Mouse (Mus musculus) kidney, postnatal 36 days (tissue): ENCODE data around the gene Sh3bp2.
"Not testable (repeated sequence)": the region's sequence is repeated elsewhere in the genome, so short reads cannot be mapped to it uniquely, and the experiment has no call there.

Experiments used
- DNase-seq, 2 experiments: peaks; one replicate each; pipeline ENCODE4 v3.0.0; 2021 to 2022; ENCODE audit warnings: mixed read lengths in 2 of 2

Sh3bp2 gene

DNA sequence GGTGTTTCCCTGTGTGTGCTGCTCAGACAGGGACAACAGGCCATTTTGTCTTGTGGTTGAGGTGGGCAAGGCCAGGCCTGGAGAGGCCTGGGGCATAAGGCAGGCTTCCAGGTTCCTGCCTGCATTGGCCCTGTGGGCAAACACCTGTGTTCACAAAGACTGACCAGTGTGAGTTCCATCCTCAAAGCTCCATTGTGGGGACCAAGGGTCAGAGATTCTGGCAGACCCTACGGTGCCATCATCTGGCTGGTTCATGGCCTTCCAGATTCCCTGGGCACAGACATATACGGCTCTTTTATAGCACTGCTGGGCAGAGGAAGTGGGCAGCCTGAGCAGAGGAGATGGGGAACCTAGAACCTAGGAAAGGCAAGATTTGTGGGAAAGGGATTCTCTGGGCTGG lies 1.7 kb downstream of the Sh3bp2 start:
- DNase-seq: no peak

GRCm38 (mm10) chr5:34528724-34529123 lies 3.1 kb downstream of the Sh3bp2 start:
- DNase-seq: peak in 1 of 2 experiments; percentile 66

DNA sequence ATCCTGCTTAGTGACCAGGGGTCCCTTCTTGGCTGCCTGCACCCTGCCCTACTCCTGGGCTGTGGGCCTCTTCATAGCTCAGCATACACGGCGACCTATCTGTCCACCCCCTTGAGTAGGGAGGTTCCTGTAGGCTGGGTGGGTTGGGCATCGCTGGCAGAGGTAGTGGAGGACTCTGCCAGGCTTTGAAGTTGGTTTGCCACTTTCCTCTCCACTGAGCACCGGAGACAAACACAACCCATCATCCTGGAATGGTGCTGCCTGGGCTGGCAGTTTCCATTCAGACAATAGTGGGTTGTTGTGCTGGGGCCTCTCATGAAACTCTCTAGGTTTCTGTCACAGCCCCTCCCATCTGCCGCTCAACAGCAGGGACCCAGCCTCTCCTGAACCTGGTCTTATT lies 4.5 kb downstream of the Sh3bp2 start:
- peak in 1 of 2 experiments; percentile 47 for DNase-seq

DNA sequence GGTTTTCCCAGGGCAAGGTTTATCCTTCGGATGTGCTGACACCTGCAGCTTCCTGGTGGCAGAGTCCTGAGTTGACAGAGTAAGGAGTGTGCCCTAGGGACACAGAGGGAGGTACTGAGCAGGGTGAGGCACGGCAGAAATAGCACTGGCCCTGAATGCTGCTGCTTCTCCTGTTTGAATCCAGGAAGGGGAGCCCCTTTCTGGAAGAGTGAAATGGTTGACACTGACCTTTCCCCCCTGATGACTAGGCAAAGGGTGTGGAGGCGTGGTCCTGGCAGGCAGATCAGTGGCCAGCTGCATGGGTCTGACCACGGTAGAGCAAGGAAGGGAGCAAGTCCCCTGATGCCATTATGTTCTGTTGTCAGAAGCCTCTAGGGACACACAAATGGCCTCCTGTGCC lies 5.0 kb downstream of the Sh3bp2 start:
- DNase-seq: peak; percentile 63 to 73

GRCm38 (mm10) chr5:34533066-34533465 lies 7.4 kb downstream of the Sh3bp2 start:
- DNase-seq: no peak

DNA sequence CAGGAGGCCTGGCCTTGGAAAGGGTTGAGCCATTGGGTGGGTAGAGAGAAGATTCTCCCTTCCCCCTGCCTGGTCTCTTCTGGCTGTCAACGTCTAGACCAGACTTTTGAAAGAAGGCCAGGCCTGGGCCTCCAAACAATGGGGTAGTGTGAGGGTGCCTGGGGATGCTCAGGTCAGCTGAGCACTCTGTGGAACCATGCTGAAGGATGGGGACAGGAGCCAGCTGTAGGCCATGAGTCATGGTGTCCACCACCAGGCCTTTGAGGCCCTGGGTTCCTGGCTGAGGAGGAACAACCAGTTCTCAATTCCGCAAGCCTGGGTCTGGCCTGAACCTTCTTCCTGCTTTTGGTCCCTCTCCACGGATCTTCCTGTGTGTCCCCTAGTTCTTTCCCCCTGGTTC lies 8.2 kb downstream of the Sh3bp2 start:
- DNase-seq: no peak

DNA sequence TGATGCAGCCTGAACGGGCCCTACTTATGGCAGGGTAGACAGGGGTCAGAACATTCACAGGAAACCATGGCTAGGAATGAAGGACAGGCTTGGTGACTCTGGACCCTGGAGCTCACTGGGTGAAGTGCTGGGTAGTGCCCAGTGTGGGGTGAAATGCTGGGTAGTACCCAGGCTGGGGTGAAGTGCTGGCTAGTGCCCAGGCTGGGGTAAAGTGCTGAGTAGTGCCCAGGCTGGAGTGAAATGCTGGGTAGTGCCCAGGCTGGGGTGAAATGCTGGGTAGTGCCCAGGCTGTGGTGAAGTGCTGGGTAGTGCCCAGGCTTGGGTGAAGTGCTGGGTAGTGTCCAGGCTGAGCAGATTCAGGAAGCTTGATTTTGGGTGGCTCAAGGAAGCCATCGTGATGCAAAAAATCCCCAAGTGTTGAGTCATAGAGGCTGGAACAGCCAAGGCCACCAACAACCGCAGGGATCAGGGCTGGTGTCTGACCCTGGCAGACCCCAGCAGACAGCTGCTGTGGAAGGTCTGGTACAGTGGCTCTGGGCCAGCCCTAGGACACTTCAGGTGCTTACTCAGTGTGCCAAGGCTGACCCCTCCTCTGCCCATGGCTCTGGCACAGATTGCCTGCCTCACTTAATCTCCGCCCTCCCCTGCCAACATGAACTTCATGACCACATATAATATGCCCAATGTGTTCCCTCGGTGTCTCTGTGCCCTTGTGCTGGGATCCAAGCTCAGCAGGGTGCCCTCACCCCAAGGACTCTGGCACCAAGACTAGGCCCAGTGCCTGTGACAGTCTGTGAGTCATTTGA lies 9.3 kb downstream of the Sh3bp2 start:
- DNase-seq: peak in 1 of 2 experiments; percentile 68

DNA sequence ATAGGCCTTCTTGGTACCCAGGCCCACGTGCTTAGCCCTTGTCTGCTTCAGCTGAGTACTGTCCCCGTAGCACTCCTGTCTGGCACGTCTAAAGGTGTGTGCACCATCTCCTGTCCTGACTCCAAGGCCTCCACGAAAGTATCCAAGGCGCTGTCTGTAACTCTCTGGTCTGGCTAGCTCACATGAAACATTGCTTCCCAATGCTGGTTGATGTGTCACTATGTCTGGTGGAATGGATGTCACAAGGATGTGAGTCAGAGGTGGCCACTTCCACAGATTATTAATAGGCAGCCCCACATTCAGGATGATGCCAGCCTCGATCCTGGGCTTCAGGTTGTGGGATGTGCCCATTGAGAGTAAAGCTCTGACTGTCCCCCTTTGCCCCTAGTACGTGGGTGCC lies 10.2 kb downstream of the Sh3bp2 start:
- DNase-seq: no peak

DNA sequence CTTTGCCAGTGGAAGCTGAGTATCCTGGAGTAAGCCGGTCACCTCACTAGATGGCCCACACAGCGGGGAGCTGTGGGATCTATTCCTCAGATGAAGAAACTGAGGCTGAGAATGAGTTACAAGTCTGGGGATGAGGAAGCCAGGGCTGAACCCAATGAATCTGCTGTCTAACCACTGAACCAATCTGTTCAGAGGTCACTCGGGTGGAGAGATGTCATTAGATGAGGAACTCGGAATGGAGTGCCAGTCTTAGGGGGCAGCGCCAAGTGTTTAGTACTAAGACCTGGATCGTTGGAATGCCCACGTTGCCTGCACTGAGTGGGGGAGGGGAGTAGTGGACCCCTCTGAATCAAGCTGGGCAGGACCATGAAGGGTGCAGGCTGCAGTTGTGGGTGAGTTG lies 12.4 kb downstream of the Sh3bp2 start:
- DNase-seq: no peak

DNA sequence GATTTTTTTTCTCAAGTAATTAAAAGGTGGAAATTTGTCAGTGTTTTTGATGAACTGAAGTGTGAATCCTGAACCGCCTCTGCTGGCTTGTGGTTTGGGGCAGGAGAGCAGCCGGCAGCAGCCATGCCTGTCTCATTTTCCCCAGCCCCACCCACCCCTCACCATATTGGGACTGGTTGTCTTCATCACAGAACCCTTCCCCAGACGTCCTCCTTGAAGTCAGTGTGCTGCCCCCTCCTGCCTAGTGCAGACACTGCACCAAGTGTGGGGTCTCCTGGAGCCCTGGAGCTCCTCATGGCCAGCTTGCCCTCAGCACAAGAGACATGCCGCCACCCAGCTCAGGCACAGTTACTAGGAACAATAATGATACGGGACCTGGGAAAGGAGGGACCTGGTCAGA lies 12.9 kb downstream of the Sh3bp2 start:
- peak in 1 of 2 experiments; percentile 65 for DNase-seq

DNA sequence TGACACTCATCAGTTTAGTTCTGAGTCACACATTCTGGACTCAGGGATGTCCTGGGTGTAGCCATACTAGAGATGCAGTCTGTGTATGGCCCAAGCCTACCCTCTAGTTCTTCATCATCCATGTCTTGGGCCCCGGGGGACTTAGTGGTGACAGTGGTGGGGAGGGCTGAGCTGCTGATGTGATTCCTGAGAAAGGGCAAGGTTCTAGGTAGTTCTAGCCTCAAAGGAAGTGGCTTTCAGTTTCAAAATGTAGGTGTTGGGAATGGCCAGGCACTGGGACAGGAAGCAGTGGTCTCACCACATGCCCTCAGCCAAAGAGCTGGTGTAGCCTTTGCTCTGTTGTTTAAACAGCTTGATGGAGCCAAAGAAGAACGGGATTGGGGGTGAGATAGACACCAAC lies 13.5 kb downstream of the Sh3bp2 start:
- no peak for DNase-seq

- DNase-seq: no peak
Observed at GRCm38 (mm10) chr5:34542166-34542565, 16.5 kb downstream of the Sh3bp2 start.

DNA sequence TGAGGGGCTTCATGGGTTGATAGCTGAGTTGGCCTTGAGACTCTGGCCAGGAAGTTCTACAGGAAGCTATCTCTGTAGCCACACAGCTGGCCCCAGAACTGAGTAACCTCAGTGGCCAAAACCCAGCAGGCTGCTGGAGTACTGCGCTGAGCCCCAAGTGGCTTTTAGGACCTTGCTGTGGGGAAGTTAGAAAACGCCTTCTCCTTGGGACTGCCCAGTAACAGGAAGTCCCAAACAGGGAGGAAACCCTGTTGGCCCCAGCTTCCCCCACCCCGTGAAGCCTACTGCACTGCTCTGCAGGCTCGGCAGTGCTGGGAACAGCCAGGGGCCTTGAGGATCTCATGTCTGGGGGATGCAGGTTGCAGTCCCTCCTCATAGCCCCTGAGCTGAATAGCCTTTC lies 17.5 kb downstream of the Sh3bp2 start:
- no peak for DNase-seq

DNA sequence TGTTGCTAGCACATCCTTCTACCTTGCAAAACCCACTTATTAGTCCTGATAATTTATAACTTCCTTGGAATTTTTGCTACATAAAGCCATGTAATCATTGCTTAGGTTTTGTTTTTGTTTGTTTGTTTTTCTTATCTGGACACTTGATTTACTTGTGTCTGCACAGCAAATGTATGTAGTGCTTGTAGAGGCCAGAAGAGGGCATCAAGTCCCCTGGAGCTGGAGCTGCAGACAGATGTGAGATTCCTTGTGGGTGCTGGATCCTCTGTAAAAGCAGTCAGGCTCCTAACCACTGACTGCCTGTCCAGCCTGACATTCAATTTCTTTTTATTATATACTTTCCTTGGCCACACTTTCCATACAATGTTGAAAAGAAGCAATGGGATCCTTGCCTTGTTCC lies 21.8 kb downstream of the Sh3bp2 start:
- peak; percentile 62 to 66 for DNase-seq

DNA sequence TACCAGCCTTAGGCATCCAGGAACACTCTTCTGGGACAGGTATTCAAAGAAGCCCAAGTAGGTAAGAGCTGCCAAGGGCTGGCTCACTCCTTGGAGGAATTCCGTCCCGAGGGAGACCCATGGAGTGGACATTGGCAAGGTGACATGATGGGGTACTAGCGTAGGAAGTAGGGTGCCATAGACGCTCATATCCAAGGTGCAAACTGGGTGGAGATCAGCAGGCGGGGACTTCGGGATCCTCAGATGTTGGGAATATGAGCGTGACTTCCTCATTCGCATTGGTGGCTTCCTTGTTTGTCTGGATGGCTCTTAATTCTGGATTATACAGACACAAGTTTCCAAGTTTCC lies 23.5 kb downstream of the Sh3bp2 start:
- no peak for DNase-seq

GRCm38 (mm10) chr5:34549483-34550221 lies 24.0 kb downstream of the Sh3bp2 start:
- DNase-seq: peak in 1 of 2 experiments; percentile 65

GRCm38 (mm10) chr5:34550251-34550650 lies 24.6 kb downstream of the Sh3bp2 start:
- DNase-seq: no peak

DNA sequence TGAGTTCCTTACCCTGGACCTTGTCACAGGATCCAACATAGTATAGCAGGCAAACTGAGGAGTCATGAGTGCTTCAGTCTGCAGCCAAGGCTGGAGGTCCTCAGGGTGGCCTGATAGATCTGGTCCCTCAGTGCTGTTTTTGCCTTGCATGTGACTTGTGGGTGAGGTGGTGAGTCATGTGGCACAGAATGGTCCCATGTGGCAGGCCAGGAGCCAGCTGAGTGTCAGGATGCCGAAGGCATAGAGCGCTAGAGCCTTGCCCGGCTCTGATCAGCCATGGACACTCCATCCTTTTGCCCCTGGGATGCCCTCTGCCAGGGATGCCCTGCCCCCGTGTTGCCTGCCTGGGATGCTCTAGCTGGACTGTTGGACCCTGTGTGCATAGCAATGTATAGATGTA lies 26.2 kb downstream of the Sh3bp2 start:
- DNase-seq: no peak

GRCm38 (mm10) chr5:34563854-34564253 lies 38.2 kb downstream of the Sh3bp2 start:
- no peak for DNase-seq

GRCm38 (mm10) chr5:34564291-34564690 lies 38.7 kb downstream of the Sh3bp2 start:
- no peak for DNase-seq

- DNase-seq: no peak
Observed at GRCm38 (mm10) chr5:34565545-34566283, 40.1 kb downstream of the Sh3bp2 start.

- DNase-seq: no peak
Observed at GRCm38 (mm10) chr5:34571551-34571950, 45.9 kb downstream of the Sh3bp2 start.

GRCm38 (mm10) chr5:34572568-34572967 lies 46.9 kb downstream of the Sh3bp2 start:
- DNase-seq: not testable (repeated sequence)
